Mouse (Mus musculus): Measurements from ENCODE around the gene Npm1. TPM values are rescaled to one million over a fixed set of nuclear protein-coding genes. Genes with fewer than 3 reads are reported as not detected.

Npm1 gene
- polyA plus RNA-seq, 1 experiment from 2014 or later = 1,479 TPM

DNA sequence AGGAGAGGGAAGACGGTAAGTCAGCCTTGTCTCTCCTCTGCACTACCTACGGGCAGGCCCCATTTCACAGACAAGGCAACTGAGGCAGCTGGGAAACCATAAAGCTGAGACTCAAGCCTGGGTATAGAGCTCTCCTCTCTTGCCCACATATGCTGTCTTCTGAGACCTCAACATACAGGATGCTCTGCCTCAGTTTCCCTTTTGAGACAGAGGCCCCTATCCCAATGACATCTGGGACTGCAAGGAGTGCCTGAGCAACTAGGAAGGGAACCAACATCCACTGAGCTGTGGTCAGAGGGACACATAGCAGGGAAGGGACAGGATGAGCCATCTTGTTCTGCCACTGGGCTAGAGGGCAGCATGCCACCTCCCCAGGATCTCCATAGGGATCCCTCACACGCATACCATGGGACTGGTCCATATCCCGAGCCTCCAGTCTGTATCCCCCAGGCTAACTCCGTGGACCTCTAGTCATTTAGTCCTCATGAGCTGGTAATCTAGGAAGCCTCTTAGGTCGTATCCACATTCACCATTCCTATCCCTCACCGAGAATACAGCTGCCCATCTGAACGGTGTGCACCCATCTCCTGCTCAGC, 28.5 kb downstream of the Npm1 start:
- no peak overlapping the region for H3K27ac ChIP-seq
- peaks cover 15% of the 10 kb centered on the region for H3K4me1 ChIP-seq
- DNase-seq (ENCODE audit: low spot score) = no peak
- no peaks in the 10 kb centered on the region for H3K9me3 ChIP-seq (replicated peaks)
- peaks cover 1% of the 10 kb centered on the region; the same call in 1 of the 2 replicates for H3K27me3 ChIP-seq (ENCODE audit: low read depth, poor library complexity, severe bottlenecking)
- WGBS = 92% methylated on average over 8 of the region's 8 CpGs
- H3K4me3 ChIP-seq = no peak overlapping the region
- H3K36me3 ChIP-seq = no peaks in the 10 kb centered on the region; the same call in 1 of the 2 replicates

DNA sequence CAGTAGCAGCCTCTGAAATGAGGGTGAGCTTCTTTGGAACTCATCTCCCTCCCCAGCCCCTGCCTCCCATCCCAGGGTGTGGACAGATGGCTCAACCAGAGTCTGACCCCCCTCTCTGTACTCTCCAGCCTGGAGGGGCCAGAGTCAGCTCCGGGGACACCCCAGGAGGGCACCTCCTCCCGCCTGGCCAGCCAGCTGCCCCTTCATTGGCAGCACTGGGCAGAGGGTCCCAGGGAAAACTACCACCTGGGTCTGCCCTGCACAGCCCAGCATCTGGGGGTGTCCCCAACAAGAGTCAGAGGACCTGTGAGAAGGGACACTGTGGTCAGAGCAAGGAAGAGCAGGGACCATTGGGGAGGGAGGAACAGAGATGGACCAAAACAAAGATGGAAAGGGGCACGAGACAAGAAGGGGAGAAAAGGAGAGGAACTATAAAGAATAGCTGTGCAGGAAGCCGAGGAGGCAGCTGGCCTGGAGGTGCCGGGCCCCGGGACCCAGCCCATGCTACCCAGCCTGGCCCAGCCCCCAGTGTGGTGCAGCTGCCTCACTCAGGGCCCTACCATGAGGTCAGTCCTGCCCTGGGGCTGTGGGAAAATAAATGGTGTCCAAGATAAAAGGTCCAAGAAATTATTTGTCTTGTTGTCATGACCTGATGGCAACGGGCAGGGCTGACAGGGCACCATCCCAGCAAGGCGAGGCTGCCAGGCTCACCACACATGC, 30.2 kb downstream of the Npm1 start:
- no peak for DNase-seq (ENCODE audit: low spot score)
- Histone ChIP-seq H3K4me1 (peaks cover 15% of the 10 kb centered on the region), H3K9me3 (replicated peaks) (no peaks in the 10 kb centered on the region), H3K27ac (peak overlapping the region; percentile 31; the same call in 1 of the 2 replicates), H3K36me3 (no peaks in the 10 kb centered on the region; the same call in 1 of the 2 replicates), H3K4me3 (no peak overlapping the region), H3K27me3 (ENCODE audit: low read depth, poor library complexity, severe bottlenecking) (no peaks in the 10 kb centered on the region)
- WGBS = 70% methylated on average over 8 of the region's 8 CpGs

GRCm38 (mm10) chr11:33127058-33127457, 35.9 kb downstream of the Npm1 start:
- Histone ChIP-seq H3K9me3 (replicated peaks) (no peaks in the 10 kb centered on the region), H3K27me3 (ENCODE audit: low read depth, poor library complexity, severe bottlenecking) (0 out of 2 replicates have a peak, but pooled peaks cover 3% of the 10 kb centered on the region), H3K27ac (peak overlapping the region; percentile 27; the same call in 1 of the 2 replicates), H3K36me3 (no peaks in the 10 kb centered on the region), H3K4me3 (no peak overlapping the region), H3K4me1 (peaks cover 50% of the 10 kb centered on the region)
- no peak for DNase-seq (ENCODE audit: low spot score)

DNA sequence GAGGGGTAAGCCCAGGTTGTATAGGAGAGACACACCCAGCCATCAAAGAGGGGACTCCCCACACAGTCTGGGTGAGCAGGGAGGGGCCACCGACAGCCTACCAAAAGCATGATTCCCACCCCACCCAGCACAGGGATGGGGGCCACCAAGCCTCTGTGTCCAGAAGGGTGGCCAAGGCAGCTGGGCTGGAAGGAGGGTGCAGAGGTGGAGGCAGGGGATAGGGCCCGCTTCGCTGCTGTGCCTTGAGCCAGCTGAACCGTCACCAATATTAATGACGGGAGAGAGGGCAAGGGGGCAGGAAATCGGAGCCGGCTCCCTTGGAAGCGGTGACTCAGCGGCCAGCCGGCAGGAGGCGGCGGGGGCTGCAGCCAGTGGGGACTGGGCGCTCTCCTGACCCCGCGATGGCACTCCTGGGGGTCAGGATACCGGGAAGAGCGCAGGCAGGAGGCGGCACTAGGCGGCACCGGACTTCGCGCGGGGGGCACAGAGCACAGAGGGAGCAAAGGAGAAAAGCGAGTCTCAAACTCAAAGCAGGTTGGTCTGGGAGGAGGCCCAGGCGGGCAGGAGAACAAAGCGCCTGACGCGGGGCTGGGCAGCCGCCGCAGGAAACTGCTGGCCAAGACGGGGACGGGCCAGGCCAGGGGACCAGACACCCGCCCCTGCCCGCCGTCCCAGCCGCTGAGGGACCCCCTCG, 40.3 kb downstream of the Npm1 start:
- peak; percentile 83 for DNase-seq (ENCODE audit: low spot score)
- Histone ChIP-seq H3K27me3 (ENCODE audit: low read depth, poor library complexity, severe bottlenecking) (0 out of 2 replicates have a peak, but pooled peaks cover 3% of the 10 kb centered on the region), H3K4me3 (peak overlapping the region; percentile 53), H3K36me3 (no peaks in the 10 kb centered on the region), H3K9me3 (replicated peaks) (no peaks in the 10 kb centered on the region), H3K4me1 (peaks cover 65% of the 10 kb centered on the region), H3K27ac (peak overlapping the region; percentile 92)
- under 1% methylated on average over 37 of the region's 37 CpGs for WGBS

DNA sequence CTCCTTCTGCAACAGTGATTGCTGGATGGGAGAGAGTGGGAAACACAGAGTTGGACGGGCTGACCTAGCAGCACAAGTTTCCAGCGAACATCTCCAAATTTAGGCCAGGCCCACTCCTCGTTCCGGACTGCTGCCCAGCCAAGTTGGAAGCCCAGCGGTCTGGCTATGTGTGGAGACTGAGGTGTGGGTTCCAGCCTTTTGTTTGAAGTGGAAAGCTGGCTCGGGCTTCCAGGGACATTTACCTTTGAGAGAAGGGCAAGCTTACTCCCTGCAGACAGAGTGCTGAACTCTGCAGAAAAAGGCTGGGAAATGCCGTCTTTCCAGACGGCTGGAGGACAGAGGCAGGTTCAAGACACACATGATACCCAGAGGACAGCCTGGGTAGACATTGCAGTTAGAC, 43.5 kb downstream of the Npm1 start:
- Histone ChIP-seq H3K4me1 (peaks cover 47% of the 10 kb centered on the region), H3K9me3 (replicated peaks) (no peaks in the 10 kb centered on the region), H3K27me3 (ENCODE audit: low read depth, poor library complexity, severe bottlenecking) (0 out of 2 replicates have a peak, but pooled peaks cover 6% of the 10 kb centered on the region), H3K4me3 (no peak overlapping the region), H3K36me3 (no peaks in the 10 kb centered on the region), H3K27ac (peak overlapping the region; percentile 26; the same call in 1 of the 2 replicates)
- no peak for DNase-seq (ENCODE audit: low spot score)
- 82% methylated on average over 8 of the region's 8 CpGs for WGBS

- Histone ChIP-seq H3K9me3 (replicated peaks) (no peaks in the 10 kb centered on the region), H3K27ac (no peak overlapping the region), H3K4me3 (no peak overlapping the region), H3K27me3 (ENCODE audit: low read depth, poor library complexity, severe bottlenecking) (peaks cover 8% of the 10 kb centered on the region; the same call in 1 of the 2 replicates), H3K36me3 (no peaks in the 10 kb centered on the region), H3K4me1 (peaks cover 47% of the 10 kb centered on the region)
- DNase-seq (ENCODE audit: low spot score) = no peak
- WGBS = 84% methylated on average over 7 of the region's 7 CpGs
Measured at GRCm38 (mm10) chr11:33119116-33119515, 43.9 kb downstream of the Npm1 start.

DNA sequence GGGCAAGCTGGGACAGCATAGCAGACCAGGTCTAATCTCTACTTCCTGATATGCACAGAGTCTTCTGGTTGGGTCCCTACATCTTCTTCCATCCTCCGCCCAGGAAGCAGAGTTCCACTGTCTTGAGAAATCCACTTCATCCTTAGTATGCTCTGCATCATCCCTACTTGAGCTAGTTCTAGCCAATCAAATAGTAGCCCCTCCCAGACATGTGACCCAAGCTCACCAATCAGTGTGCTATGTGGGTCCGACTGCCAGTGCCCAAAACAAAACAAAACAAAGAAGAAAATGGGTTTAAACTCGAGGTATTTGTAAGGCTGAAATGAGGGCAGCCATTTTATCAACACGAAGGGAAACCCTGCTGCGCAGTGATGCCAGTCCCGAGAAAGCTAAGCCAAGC, 44.5 kb downstream of the Npm1 start:
- no peak for DNase-seq (ENCODE audit: low spot score)
- H3K4me3 ChIP-seq = no peak overlapping the region
- H3K4me1 ChIP-seq = peaks cover 47% of the 10 kb centered on the region
- no peaks in the 10 kb centered on the region for H3K9me3 ChIP-seq (replicated peaks)
- no peak overlapping the region for H3K27ac ChIP-seq
- peaks cover 6% of the 10 kb centered on the region; the same call in 1 of the 2 replicates for H3K27me3 ChIP-seq (ENCODE audit: low read depth, poor library complexity, severe bottlenecking)
- H3K36me3 ChIP-seq = no peaks in the 10 kb centered on the region
- WGBS = 72% methylated on average over 6 of the region's 6 CpGs

GRCm38 (mm10) chr11:33115796-33116195, 47.2 kb downstream of the Npm1 start:
- Histone ChIP-seq H3K27ac (no peak overlapping the region), H3K4me3 (no peak overlapping the region), H3K27me3 (ENCODE audit: low read depth, poor library complexity, severe bottlenecking) (peaks cover 6% of the 10 kb centered on the region), H3K36me3 (no peaks in the 10 kb centered on the region), H3K9me3 (replicated peaks) (no peaks in the 10 kb centered on the region), H3K4me1 (peaks cover 46% of the 10 kb centered on the region)
- 92% methylated on average over 3 of the region's 3 CpGs for WGBS
- no peak for DNase-seq (ENCODE audit: low spot score)

GRCm38 (mm10) chr11:33112407-33112806, 50.6 kb downstream of the Npm1 start:
- DNase-seq (ENCODE audit: low spot score) = peak; percentile 73
- Histone ChIP-seq H3K27ac (peak overlapping the region; percentile 67), H3K27me3 (ENCODE audit: low read depth, poor library complexity, severe bottlenecking) (peaks cover 23% of the 10 kb centered on the region), H3K4me3 (no peak overlapping the region), H3K36me3 (no peaks in the 10 kb centered on the region), H3K9me3 (replicated peaks) (no peaks in the 10 kb centered on the region), H3K4me1 (peaks cover 36% of the 10 kb centered on the region)
- 5% methylated on average over 1 of the region's 1 CpGs for WGBS

DNA sequence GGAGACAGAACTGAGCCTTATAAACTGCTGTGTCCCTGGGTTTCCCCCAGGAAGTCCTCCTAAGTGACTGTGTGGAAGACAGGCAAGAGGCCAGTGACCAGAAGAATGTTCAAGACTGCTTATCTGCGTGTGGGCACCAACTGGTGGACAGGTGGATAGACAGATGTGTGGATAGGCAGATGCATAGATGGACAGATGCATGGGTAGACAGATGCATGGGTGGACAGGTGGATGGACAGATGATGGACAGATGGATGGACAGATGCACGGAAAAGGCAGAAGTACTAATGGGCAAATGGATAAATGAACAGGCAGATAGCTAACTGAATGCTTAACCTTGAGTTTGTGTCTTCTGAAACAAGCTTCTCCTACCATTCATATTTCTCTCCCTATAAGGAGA, 52.9 kb downstream of the Npm1 start:
- H3K4me3 ChIP-seq = no peak overlapping the region
- peaks cover 23% of the 10 kb centered on the region for H3K27me3 ChIP-seq (ENCODE audit: low read depth, poor library complexity, severe bottlenecking)
- no peaks in the 10 kb centered on the region for H3K9me3 ChIP-seq (replicated peaks)
- 89% methylated on average over 2 of the region's 2 CpGs for WGBS
- H3K36me3 ChIP-seq = no peaks in the 10 kb centered on the region
- H3K27ac ChIP-seq = no peak overlapping the region
- DNase-seq (ENCODE audit: low spot score) = no peak
- peaks cover 34% of the 10 kb centered on the region for H3K4me1 ChIP-seq

DNA sequence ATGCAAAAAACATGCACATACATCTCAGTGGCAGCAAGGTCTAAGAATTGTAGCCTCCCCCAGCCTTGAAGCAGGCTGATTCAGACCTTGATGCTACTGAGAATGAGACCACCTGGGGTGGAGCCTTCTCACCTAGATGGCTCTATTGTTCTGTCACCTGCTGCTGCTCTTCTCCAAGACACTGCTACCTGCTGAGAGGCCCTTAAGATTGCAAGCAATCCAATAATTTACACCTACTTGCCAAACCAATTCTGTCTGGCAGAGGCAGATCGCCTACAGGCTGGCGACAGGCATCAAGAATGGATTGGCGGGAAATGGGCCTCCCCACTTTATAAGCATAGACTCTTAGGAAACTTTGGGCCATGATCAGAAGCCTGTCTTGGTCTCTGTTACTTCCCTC, 55.5 kb downstream of the Npm1 start:
- H3K27me3 ChIP-seq (ENCODE audit: low read depth, poor library complexity, severe bottlenecking) = peaks cover 18% of the 10 kb centered on the region
- no peaks in the 10 kb centered on the region for H3K9me3 ChIP-seq (replicated peaks)
- H3K27ac ChIP-seq = no peak overlapping the region
- DNase-seq (ENCODE audit: low spot score) = no peak
- WGBS = 29% methylated on average over 3 of the region's 3 CpGs
- H3K4me3 ChIP-seq = no peak overlapping the region
- peaks cover 9% of the 10 kb centered on the region for H3K4me1 ChIP-seq
- no peaks in the 10 kb centered on the region for H3K36me3 ChIP-seq

GRCm38 (mm10) chr11:33104911-33105316, 58.1 kb downstream of the Npm1 start:
- DNase-seq (ENCODE audit: low spot score) = no peak
- Histone ChIP-seq H3K4me1 (peaks cover 11% of the 10 kb centered on the region), H3K9me3 (replicated peaks) (no peaks in the 10 kb centered on the region), H3K4me3 (no peak overlapping the region), H3K27ac (no peak overlapping the region), H3K27me3 (ENCODE audit: low read depth, poor library complexity, severe bottlenecking) (peaks cover 18% of the 10 kb centered on the region), H3K36me3 (no peaks in the 10 kb centered on the region)
- 82% methylated on average over 8 of the region's 8 CpGs for WGBS
